Mouse (Mus musculus) hindlimb bud, embryonic 11.5 days (tissue): Measurements from ENCODE around the gene Radil.

Experiments used
- DNase-seq: peaks from one replicate; pipeline ENCODE4 v3.0.0-alpha.2; 2012; ENCODE audit warnings: low read depth, low spot score; ENCODE audit errors: extremely low spot score

Radil gene

GRCm38 (mm10) chr5:142486654-142487053 lies 64.2 kb downstream of the Radil start:
- DNase-seq, result no peak

- DNase-seq, result no peak
These were observed 67.3 kb downstream of the Radil start for GRCm38 (mm10) chr5:142483581-142483980.

GRCm38 (mm10) chr5:142482512-142482911 lies 68.4 kb downstream of the Radil start:
- no peak for DNase-seq

GRCm38 (mm10) chr5:142478829-142479435 lies 72.0 kb downstream of the Radil start:
- DNase-seq, result no peak

GRCm38 (mm10) chr5:142477866-142478615 lies 72.9 kb downstream of the Radil start:
- DNase-seq, result no peak

GRCm38 (mm10) chr5:142477346-142477745 lies 73.6 kb downstream of the Radil start:
- no peak for DNase-seq

GRCm38 (mm10) chr5:142475669-142476068 lies 75.2 kb downstream of the Radil start:
- DNase-seq, result no peak

- no peak for DNase-seq
These were observed 77.2 kb downstream of the Radil start for GRCm38 (mm10) chr5:142473696-142474095.

- no peak for DNase-seq
These were observed 81.1 kb downstream of the Radil start for GRCm38 (mm10) chr5:142469796-142470195.

- no peak for DNase-seq
These were observed 82.5 kb downstream of the Radil start for GRCm38 (mm10) chr5:142468375-142468774.

- no peak for DNase-seq
These were observed 87.1 kb downstream of the Radil start, which contains the start of gene Ap5z1 for GRCm38 (mm10) chr5:142463461-142464454. TSS of gene Ap5z1 (plus strand) at chr5:142463944.

GRCm38 (mm10) chr5:142463011-142463410 lies 87.9 kb downstream of the Radil start:
- no peak for DNase-seq

GRCm38 (mm10) chr5:142462641-142462948 lies 88.3 kb downstream of the Radil start:
- no peak for DNase-seq

- no peak for DNase-seq
These were observed 88.8 kb downstream of the Radil start for GRCm38 (mm10) chr5:142461942-142462640.

GRCm38 (mm10) chr5:142459834-142460233 lies 91.1 kb downstream of the Radil start:
- no peak for DNase-seq

- no peak for DNase-seq
These were observed 91.9 kb downstream of the Radil start for GRCm38 (mm10) chr5:142458791-142459557.

- DNase-seq, result no peak
These were observed 93.6 kb downstream of the Radil start for GRCm38 (mm10) chr5:142457345-142457744.

- DNase-seq, result no peak
These were observed 94.6 kb downstream of the Radil start for GRCm38 (mm10) chr5:142456318-142456717.

GRCm38 (mm10) chr5:142453742-142454141 lies 97.2 kb downstream of the Radil start:
- DNase-seq, result no peak

GRCm38 (mm10) chr5:142451759-142452158 lies 99.1 kb downstream of the Radil start:
- no peak for DNase-seq
